Comparison of ENCODE assay signal across 8 mouse cellular contexts in genomic region chr17:31658468-31659185, GRCm38 (mm10). TPM values are rescaled to one million over a fixed set of nuclear protein-coding genes. Genes with fewer than 3 reads are reported as not detected.
A peak's percentile ranks its signal among the peaks of the same experiment; 100 is the strongest.
DNase-seq lines count a peak whose midpoint lies in the region; ATAC-seq and TF ChIP-seq lines count a peak whose summit lies in the region.

TSS of gene U2af1 (minus strand) at chr17:31658892.

- no peaks in the 10 kb centered on the region for H3K27me3 ChIP-seq in E14TG2a.4 (ENCODE audit: insufficient read depth, low read length)
- no peaks in the 10 kb centered on the region for H3K27me3 ChIP-seq in forebrain, embryonic 12.5 days
- H3K27me3 ChIP-seq in heart, postnatal 0 days (ENCODE audit: control insufficient read depth, insufficient read depth, low read length) = no peaks in the 10 kb centered on the region
- no peaks in the 10 kb centered on the region for H3K27me3 ChIP-seq in liver, embryonic 16.5 days (ENCODE audit: control insufficient read depth, insufficient read depth, low read depth, low read length)
- H3K27me3 ChIP-seq in neural tube, embryonic 13.5 days = no peaks in the 10 kb centered on the region
- no peaks in the 10 kb centered on the region for H3K27me3 ChIP-seq in testis, adult 2 months (ENCODE audit: control insufficient read depth, insufficient read depth, low read length)

- peak within 1 kb of the TSS; percentile 88 for H3K27ac ChIP-seq in forebrain, embryonic 12.5 days
- H3K27ac ChIP-seq in heart, postnatal 0 days (ENCODE audit: low read depth) = peak within 1 kb of the TSS; percentile 90
- peak within 1 kb of the TSS; percentile 89 for H3K27ac ChIP-seq in liver, embryonic 16.5 days (ENCODE audit: low read length)
- H3K27ac ChIP-seq in neural tube, embryonic 13.5 days (replicated peaks) = peak within 1 kb of the TSS; percentile 91
- peak within 1 kb of the TSS; percentile 98 for H3K27ac ChIP-seq in testis, adult 2 months (ENCODE audit: control insufficient read depth, insufficient read depth, low read depth, low read length)

- DNase-seq in c-Kit-positive CD71-positive TER-119-positive erythroid progenitor cells, embryonic 14.5 days (ENCODE audit: low spot score) = peak; percentile 97
- peak; percentile 96 for DNase-seq in heart, postnatal 0 days (ENCODE audit: low spot score)
- DNase-seq in kidney, postnatal 4 days = peak; percentile 98 to 99

- H3K4me3 ChIP-seq in E14TG2a.4 (replicated peaks; ENCODE audit: low read length) = peak within 1 kb of the TSS; percentile 98
- H3K4me3 ChIP-seq in forebrain, embryonic 12.5 days (replicated peaks) = peak within 1 kb of the TSS; percentile 98
- peak within 1 kb of the TSS; percentile 98 for H3K4me3 ChIP-seq in heart, postnatal 0 days (ENCODE audit: low read depth, low read length)
- H3K4me3 ChIP-seq in liver, embryonic 16.5 days (ENCODE audit: low read depth, low read length) = peak within 1 kb of the TSS; percentile 83
- H3K4me3 ChIP-seq in neural tube, embryonic 13.5 days = peak within 1 kb of the TSS; percentile 96
- peak within 1 kb of the TSS; percentile 98 for H3K4me3 ChIP-seq in testis, adult 2 months (ENCODE audit: control insufficient read depth, low read depth, low read length)

- no peak for TF ChIP-seq CTCF in E14TG2a.4 (conservative IDR thresholded peaks at IDR 0.05; ENCODE audit: low read length)
- no peak for TF ChIP-seq CTCF in heart, postnatal 0 days (IDR thresholded peaks at IDR 0.05; ENCODE audit: low read depth)
- peak; percentile 0; the same call in 1 of the 2 replicates for TF ChIP-seq CTCF in testis, adult 2 months (IDR thresholded peaks at IDR 0.05; ENCODE audit: control insufficient read depth, insufficient read depth, insufficient replicate concordance, low read depth, low read length)

- H3K9me3 ChIP-seq in E14TG2a.4 (ENCODE audit: low read length) = no peaks in the 10 kb centered on the region
- no peaks in the 10 kb centered on the region for H3K9me3 ChIP-seq in forebrain, embryonic 12.5 days
- H3K9me3 ChIP-seq in heart, postnatal 0 days (replicated peaks; ENCODE audit: control insufficient read depth, low read length) = no peaks in the 10 kb centered on the region
- H3K9me3 ChIP-seq in liver, embryonic 16.5 days (replicated peaks; ENCODE audit: control insufficient read depth, low read length) = no peaks in the 10 kb centered on the region
- no peaks in the 10 kb centered on the region for H3K9me3 ChIP-seq in neural tube, embryonic 13.5 days

- peak within 1 kb of the TSS; percentile 79 for H3K4me2 ChIP-seq in forebrain, embryonic 12.5 days
- H3K4me2 ChIP-seq in heart, postnatal 0 days (ENCODE audit: low read depth, low read length) = peak within 1 kb of the TSS; percentile 75
- peak within 1 kb of the TSS; percentile 96 for H3K4me2 ChIP-seq in liver, embryonic 16.5 days (ENCODE audit: low read depth, low read length)
- peak within 1 kb of the TSS; percentile 91 for H3K4me2 ChIP-seq in neural tube, embryonic 13.5 days

- peak; percentile 87 for TF ChIP-seq POLR2A in testis, adult 2 months (IDR thresholded peaks at IDR 0.05; ENCODE audit: control insufficient read depth, low read depth, low read length)

- peaks cover 41% of the 10 kb centered on the region for H3K36me3 ChIP-seq in E14TG2a.4 (ENCODE audit: insufficient read depth, low read length)
- peaks cover 21% of the 10 kb centered on the region for H3K36me3 ChIP-seq in forebrain, embryonic 12.5 days (replicated peaks)
- peaks cover 16% of the 10 kb centered on the region for H3K36me3 ChIP-seq in heart, postnatal 0 days (replicated peaks; ENCODE audit: control insufficient read depth, insufficient read depth, low read length)
- peaks cover 19% of the 10 kb centered on the region for H3K36me3 ChIP-seq in liver, embryonic 16.5 days (ENCODE audit: control insufficient read depth, insufficient read depth)
- H3K36me3 ChIP-seq in neural tube, embryonic 13.5 days = peaks cover 23% of the 10 kb centered on the region
- H3K36me3 ChIP-seq in testis, adult 2 months (ENCODE audit: control insufficient read depth, insufficient read depth, low read length) = 0 out of 2 replicates have a peak, but pooled peaks cover 1% of the 10 kb centered on the region

- H3K4me1 ChIP-seq in E14TG2a.4 (replicated peaks; ENCODE audit: low read depth, low read length) = peaks cover 50% of the 10 kb centered on the region
- H3K4me1 ChIP-seq in forebrain, embryonic 12.5 days = peaks cover 22% of the 10 kb centered on the region
- peaks cover 15% of the 10 kb centered on the region for H3K4me1 ChIP-seq in heart, postnatal 0 days (ENCODE audit: control insufficient read depth, insufficient read depth)
- H3K4me1 ChIP-seq in liver, embryonic 16.5 days (ENCODE audit: control insufficient read depth, low read depth, low read length) = peaks cover 32% of the 10 kb centered on the region
- peaks cover 29% of the 10 kb centered on the region for H3K4me1 ChIP-seq in neural tube, embryonic 13.5 days (replicated peaks)
- H3K4me1 ChIP-seq in testis, adult 2 months (ENCODE audit: control insufficient read depth, insufficient read depth, low read length) = peaks cover 7% of the 10 kb centered on the region

- TF ChIP-seq EP300 in heart, postnatal 0 days (IDR thresholded peaks at IDR 0.05; ENCODE audit: low read depth) = no peak

- H3K9ac ChIP-seq in forebrain, embryonic 12.5 days = peak within 1 kb of the TSS; percentile 95
- peak within 1 kb of the TSS; percentile 98 for H3K9ac ChIP-seq in heart, postnatal 0 days (replicated peaks; ENCODE audit: low read depth, low read length)
- H3K9ac ChIP-seq in liver, embryonic 16.5 days (ENCODE audit: low read depth, low read length) = peak within 1 kb of the TSS; percentile 91
- H3K9ac ChIP-seq in neural tube, embryonic 13.5 days = peak within 1 kb of the TSS; percentile 91

- peak; percentile 98 for ATAC-seq in forebrain, embryonic 12.5 days (ENCODE audit: low FRiP score)
- peak; percentile 100 for ATAC-seq in heart, postnatal 0 days (ENCODE audit: insufficient read depth, low read depth)
- ATAC-seq in liver, embryonic 16.5 days (ENCODE audit: low read depth) = peak; percentile 98
- peak; percentile 98 for ATAC-seq in neural tube, embryonic 13.5 days (ENCODE audit: low read depth)

- under 1% methylated on average over 68 of the region's 77 CpGs for WGBS in forebrain, embryonic 12.5 days
- WGBS in heart, postnatal 0 days = under 1% methylated on average over 71 of the region's 77 CpGs
- under 1% methylated on average over 77 of the region's 77 CpGs for WGBS in liver, embryonic 16.5 days (ENCODE audit: insufficient replicate concordance)
- under 1% methylated on average over 69 of the region's 77 CpGs for WGBS in neural tube, embryonic 13.5 days

RNA-seq across cellular contexts. Expression of gene U2af1, which starts in this region (rescaled TPM):
- polyA plus RNA-seq in forebrain, embryonic 12.5 days (2016; fragmentation: Nextera tagmentation; extraction: Ambion mirVana) = 379 and 385 TPM in 2 replicates
- 36.2 and 41.7 TPM in 2 replicates for total RNA-seq in heart, postnatal 0 days (2014; rRNA removed; ENCODE audit: low replicate concordance)
- 143 and 158 TPM in 2 replicates for polyA plus RNA-seq in heart, postnatal 0 days (2015; fragmentation: Nextera tagmentation; extraction: Ambion mirVana)
- 126 and 129 TPM in 2 replicates for polyA plus RNA-seq in liver, embryonic 16.5 days (2015; fragmentation: Nextera tagmentation; extraction: Ambion mirVana)
- 239 and 248 TPM in 2 replicates for polyA plus RNA-seq in neural tube, embryonic 13.5 days (2015; fragmentation: Nextera tagmentation; extraction: Ambion mirVana)
- 33.2 and 39.6 TPM in 2 replicates for polyA plus RNA-seq in testis, adult 2 months (2012; rRNA removed)

Comparison
In these comparisons a context has a peak if more than half of its experiments do, and no peak if none do; other contexts are left out.
1. Peak in every context shown above with its lines: DNase-seq, ATAC-seq, H3K4me3 ChIP-seq and H3K27ac ChIP-seq.